9 mouse cellular contexts compared by ENCODE assay signal in genomic region chr2:73005611-73006515, GRCm38 (mm10). TPM values are rescaled to one million over a fixed set of nuclear protein-coding genes. Genes with fewer than 3 reads are reported as not detected.
DNase-seq lines count a peak whose midpoint lies in the region; ATAC-seq and TF ChIP-seq lines count a peak whose summit lies in the region.
"Had no signal": no experiment of that assay in that cellular context is flagged by ENCODE, and none has a peak within 500 bp of the region (broad histone marks: within the 10 kb centered on the region; RNA-seq: fewer than 3 reads in every experiment).

No protein-coding gene starts in this region.

- H3K4me2 ChIP-seq in lung, embryonic 14.5 days, result no peak overlapping the region
- no peak overlapping the region for H3K4me2 ChIP-seq in hindbrain, embryonic 13.5 days
- H3K4me2 ChIP-seq in neural tube, embryonic 15.5 days, result no peak overlapping the region

- H3K27ac ChIP-seq in lung, embryonic 14.5 days (ENCODE audit: low read depth), result peak overlapping the region; percentile 91; the same call in 1 of the 2 replicates
- H3K27ac ChIP-seq in hindbrain, embryonic 13.5 days, result peak overlapping the region; percentile 25; the same call in 1 of the 2 replicates
- H3K27ac ChIP-seq in neural tube, embryonic 15.5 days (replicated peaks), result 0 out of 2 replicates have a peak overlapping the region, but pooled peaks have one; percentile 23

- no peaks in the 10 kb centered on the region for H3K27me3 ChIP-seq in lung, embryonic 14.5 days (ENCODE audit: insufficient read depth, low read length)
- H3K27me3 ChIP-seq in hindbrain, embryonic 13.5 days, result no peaks in the 10 kb centered on the region
- no peaks in the 10 kb centered on the region for H3K27me3 ChIP-seq in neural tube, embryonic 15.5 days (replicated peaks)

- 48% methylated on average over 3 of the region's 3 CpGs for WGBS in lung, embryonic 14.5 days
- WGBS in hindbrain, embryonic 13.5 days, result 61% methylated on average over 3 of the region's 3 CpGs
- WGBS in neural tube, embryonic 15.5 days, result 62% methylated on average over 3 of the region's 3 CpGs

- H3K9ac ChIP-seq in lung, embryonic 14.5 days, result no peak overlapping the region
- H3K9ac ChIP-seq in hindbrain, embryonic 13.5 days, result no peak overlapping the region
- H3K9ac ChIP-seq in neural tube, embryonic 15.5 days (replicated peaks), result no peak overlapping the region

- DNase-seq in lung, embryonic 14.5 days, result peak; percentile 38
- DNase-seq in lung, postnatal 4 days, result no peak
- DNase-seq in layer of hippocampus, adult 18-20 months (ENCODE audit: low spot score in 2 of 2), result no peak
- no peak for DNase-seq in c-Kit-positive CD71-positive TER-119-positive erythroid progenitor cells, embryonic 14.5 days (ENCODE audit: low spot score)
- no peak for DNase-seq in right cerebral cortex, postnatal 10 days (ENCODE audit: low spot score in 2 of 2)

- H3K4me3 ChIP-seq in lung, embryonic 14.5 days (ENCODE audit: low read depth, low read length), result no peak overlapping the region
- no peak overlapping the region for H3K4me3 ChIP-seq in hindbrain, embryonic 13.5 days
- no peak overlapping the region for H3K4me3 ChIP-seq in neural tube, embryonic 15.5 days (replicated peaks)

- TF ChIP-seq CTCF in lung, embryonic 14.5 days (IDR thresholded peaks at IDR 0.05; ENCODE audit: low read depth), result no peak

- no peaks in the 10 kb centered on the region for H3K36me3 ChIP-seq in lung, embryonic 14.5 days (ENCODE audit: insufficient read depth)
- no peaks in the 10 kb centered on the region for H3K36me3 ChIP-seq in hindbrain, embryonic 13.5 days
- no peaks in the 10 kb centered on the region for H3K36me3 ChIP-seq in neural tube, embryonic 15.5 days

- ATAC-seq in lung, embryonic 14.5 days (ENCODE audit: insufficient read depth), result no peak
- peak; percentile 48 for ATAC-seq in common myeloid progenitor, adult 5-6 weeks (replicated peaks; ENCODE audit: low read depth, poor library complexity, severe bottlenecking)
- no peak for ATAC-seq in hindbrain, embryonic 13.5 days (ENCODE audit: low FRiP score)
- no peak for ATAC-seq in neural tube, embryonic 15.5 days (ENCODE audit: low FRiP score)

- H3K9me3 ChIP-seq in lung, embryonic 14.5 days (ENCODE audit: low read depth, low read length), result peaks cover 9% of the 10 kb centered on the region
- peaks cover 5% of the 10 kb centered on the region for H3K9me3 ChIP-seq in hindbrain, embryonic 13.5 days
- peaks cover 5% of the 10 kb centered on the region; the same call in 1 of the 2 replicates for H3K9me3 ChIP-seq in neural tube, embryonic 15.5 days (replicated peaks)

- peaks cover 11% of the 10 kb centered on the region for H3K4me1 ChIP-seq in lung, embryonic 14.5 days (ENCODE audit: insufficient read depth)
- H3K4me1 ChIP-seq in hindbrain, embryonic 13.5 days (replicated peaks), result peaks cover 24% of the 10 kb centered on the region
- H3K4me1 ChIP-seq in neural tube, embryonic 15.5 days, result peaks cover 19% of the 10 kb centered on the region

RNA-seq across cellular contexts. Expression of gene Gm11084, which starts 19.3 kb away (rescaled TPM):
- polyA plus RNA-seq in lung, embryonic 14.5 days (2014; fragmentation: Nextera tagmentation; extraction: Ambion mirVana), result not detected in 2 replicates
- total RNA-seq in common myeloid progenitor, adult 5-6 weeks (2017), result not detected in 2 replicates
- not detected in 2 replicates for polyA plus RNA-seq in hindbrain, embryonic 13.5 days (2015; fragmentation: Nextera tagmentation; extraction: Ambion mirVana)
- not detected in 2 replicates for polyA plus RNA-seq in neural tube, embryonic 15.5 days (2015; fragmentation: Nextera tagmentation; extraction: Ambion mirVana)
- not detected for total RNA-seq in layer of hippocampus, adult 18-20 months (2021)
- polyA plus RNA-seq: large intestine, adult 2 months had no signal

RNA-seq across cellular contexts. Expression of gene Sp3, which starts 25.6 kb away (rescaled TPM):
- polyA plus RNA-seq in lung, embryonic 14.5 days (2014; fragmentation: Nextera tagmentation; extraction: Ambion mirVana), result 66.8 and 72.3 TPM in 2 replicates
- 109 and 139 TPM in 2 replicates for total RNA-seq in common myeloid progenitor, adult 5-6 weeks (2017)
- 43.3 and 44.5 TPM in 2 replicates for polyA plus RNA-seq in hindbrain, embryonic 13.5 days (2015; fragmentation: Nextera tagmentation; extraction: Ambion mirVana)
- polyA plus RNA-seq in neural tube, embryonic 15.5 days (2015; fragmentation: Nextera tagmentation; extraction: Ambion mirVana), result 27.7 and 35.3 TPM in 2 replicates
- total RNA-seq in layer of hippocampus, adult 18-20 months (2021), result 10 to 100 TPM; 64.6 to 65.5 TPM

Comparison
In these comparisons a context has a peak if more than half of its experiments do, and no peak if none do; other contexts are left out.
1. H3K27ac ChIP-seq: peak in every context shown above with its lines; median percentile 91 in lung, embryonic 14.5 days; 25 in hindbrain, embryonic 13.5 days; 23 in neural tube, embryonic 15.5 days.